Mouse (Mus musculus) midbrain, embryonic 14.5 days (tissue): ENCODE data around the gene Gp1bb. TPM values are rescaled to one million over a fixed set of nuclear protein-coding genes. Genes with fewer than 3 reads are reported as not detected.

Experiments
- polyA plus RNA-seq: library from polyadenylated mRNA; unstranded; fragments of >200 nt; fragmentation: Nextera tagmentation; extraction: Ambion mirVana; gene quantifications from 2 replicates; pipeline ENCODE4 v1.2.1, GENCODE M21; 2014

Gene Gp1bb
- polyA plus RNA-seq, 1 experiment from 2014 or later: 14.7 TPM

Other genes with a start within 250 kb of the Gp1bb start
- gene Txnrd2, start 196.0 kb downstream of the Gp1bb start, polyA plus RNA-seq: 24.9 and 28.7 TPM in 2 replicates
- 79.9 and 81.3 TPM in 2 replicates for gene Comt, start 195.6 kb downstream of the Gp1bb start, polyA plus RNA-seq
- gene Gnb1l, start 123.7 kb downstream of the Gp1bb start, polyA plus RNA-seq: 14.8 and 15.9 TPM in 2 replicates
- gene Rtl10, start 123.5 kb downstream of the Gp1bb start, polyA plus RNA-seq: 3.6 and 4.1 TPM in 2 replicates
- 0.27 and 0.34 TPM in 2 replicates for gene Tbx1, start 31.7 kb downstream of the Gp1bb start, polyA plus RNA-seq
- 9.9 and 15.2 TPM in 2 replicates for gene Gm49601, start 4.0 kb upstream of the Gp1bb start, polyA plus RNA-seq
- gene Sept5, start 7.6 kb upstream of the Gp1bb start, polyA plus RNA-seq: 175 and 200 TPM in 2 replicates
- gene Cldn5, start 154.4 kb upstream of the Gp1bb start, polyA plus RNA-seq: 72.7 and 87.8 TPM in 2 replicates
- 80.2 and 82.3 TPM in 2 replicates for gene Ufd1, start 189.4 kb upstream of the Gp1bb start, polyA plus RNA-seq
- 6.8 and 11.1 TPM in 2 replicates for gene Cdc45, start 189.6 kb upstream of the Gp1bb start, polyA plus RNA-seq
- gene 2510002D24Rik, start 214.2 kb upstream of the Gp1bb start, polyA plus RNA-seq: 27.2 and 35.3 TPM in 2 replicates
- gene Gm28539, start 214.2 kb upstream of the Gp1bb start, polyA plus RNA-seq: not detected in 2 replicates